Mouse (Mus musculus): ENCODE measurements around the gene Eri2. TPM values are rescaled to one million over a fixed set of nuclear protein-coding genes. Genes with fewer than 3 reads are reported as not detected.

The Eri2 gene
- polyA plus RNA-seq, 1 experiment from 2014 or later, result 15.1 TPM

- peak; percentile 47 for ATAC-seq
- H3K9me3 ChIP-seq (ENCODE audit: control insufficient read depth, low read length), result no peaks in the 10 kb centered on the region
- H3K4me1 ChIP-seq (ENCODE audit: control insufficient read depth, insufficient read depth, low read length), result peaks cover 5% of the 10 kb centered on the region; the same call in 1 of the 2 replicates
- H3K4me2 ChIP-seq (ENCODE audit: low read depth, low read length), result peak overlapping the region; percentile 85
- H3K36me3 ChIP-seq (ENCODE audit: control insufficient read depth, insufficient read depth, low read length), result peaks cover 11% of the 10 kb centered on the region
- no peak overlapping the region for H3K27ac ChIP-seq (ENCODE audit: low read length)
- H3K9ac ChIP-seq (ENCODE audit: low read depth, low read length), result peak overlapping the region; percentile 87
- peak overlapping the region; percentile 95 for H3K4me3 ChIP-seq (ENCODE audit: low read length)
- no peaks in the 10 kb centered on the region for H3K27me3 ChIP-seq (replicated peaks; ENCODE audit: control insufficient read depth, insufficient read depth, low read length)
- WGBS, result 10% methylated on average over 8 of the region's 8 CpGs
These were observed 72.9 kb downstream of the Eri2 start for GRCm38 (mm10) chr7:119720947-119721310.

DNA sequence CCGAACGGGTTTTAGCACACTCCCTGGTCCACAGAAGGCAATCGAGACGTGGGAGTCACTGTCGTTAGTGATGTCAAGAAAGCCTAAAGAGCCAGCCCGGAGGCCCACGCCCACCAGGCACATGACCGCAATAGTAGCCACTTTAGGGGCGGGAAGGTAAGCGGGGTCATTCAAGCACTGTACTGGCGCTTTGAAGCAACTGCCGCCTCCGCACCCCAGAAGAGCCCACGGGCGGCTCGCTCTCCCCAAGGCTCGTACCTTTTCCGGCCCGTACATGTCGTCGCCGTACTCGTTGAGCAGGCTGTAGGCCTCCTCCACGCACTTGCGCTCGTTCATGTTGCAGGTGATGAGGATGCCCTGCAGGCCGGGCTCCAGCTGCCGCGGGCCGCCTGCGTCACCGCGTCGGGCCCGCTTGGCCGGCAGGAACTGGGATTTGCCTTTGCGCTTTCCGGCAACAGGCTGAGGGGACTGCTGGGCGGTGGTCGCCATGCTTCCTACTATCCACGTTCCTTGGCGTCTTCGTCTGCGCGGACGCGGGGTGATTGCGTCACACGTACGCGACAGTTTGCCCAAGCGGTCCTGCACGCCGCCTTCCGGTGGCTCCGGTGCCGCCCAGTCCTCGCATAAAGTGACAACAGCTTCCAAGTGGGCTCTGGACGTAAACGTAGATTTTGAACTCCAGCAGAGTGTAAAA lies 73.5 kb downstream of the Eri2 start, which contains the start of gene Thumpd1:
Thumpd1 (minus strand) TSS at position 546 of the 694 bp plus-strand sequence.
- Histone ChIP-seq H3K27ac (ENCODE audit: low read length) (peak within 1 kb of the TSS; percentile 68), H3K9me3 (ENCODE audit: control insufficient read depth, low read length) (no peaks in the 10 kb centered on the region), H3K36me3 (ENCODE audit: control insufficient read depth, insufficient read depth, low read length) (peaks cover 12% of the 10 kb centered on the region), H3K27me3 (replicated peaks; ENCODE audit: control insufficient read depth, insufficient read depth, low read length) (no peaks in the 10 kb centered on the region), H3K4me1 (ENCODE audit: control insufficient read depth, insufficient read depth, low read length) (peaks cover 5% of the 10 kb centered on the region; the same call in 1 of the 2 replicates), H3K4me3 (ENCODE audit: low read length) (peak within 1 kb of the TSS; percentile 95), H3K4me2 (ENCODE audit: low read depth, low read length) (peak within 1 kb of the TSS; percentile 85), H3K9ac (ENCODE audit: low read depth, low read length) (peak within 1 kb of the TSS; percentile 87)
- ATAC-seq, result peak; percentile 96
- under 1% methylated on average over 60 of the region's 60 CpGs for WGBS

Other genes with a start within 250 kb of the Eri2 start
- not detected in 2 replicates for gene Acsm2, start 239.7 kb downstream of the Eri2 start, polyA plus RNA-seq (2015; fragmentation: Nextera tagmentation; extraction: Ambion mirVana)
- gene Acsm1, start 187.0 kb downstream of the Eri2 start, polyA plus RNA-seq (2015; fragmentation: Nextera tagmentation; extraction: Ambion mirVana), result 0.09 and 0.10 TPM in 2 replicates
- gene Acsm4, start 104.0 kb downstream of the Eri2 start, polyA plus RNA-seq (2015; fragmentation: Nextera tagmentation; extraction: Ambion mirVana), result not detected in 2 replicates
- 53.8 and 56.4 TPM in 2 replicates for gene Thumpd1, start 73.3 kb downstream of the Eri2 start, polyA plus RNA-seq (2015; fragmentation: Nextera tagmentation; extraction: Ambion mirVana)
- 7.2 and 8.3 TPM in 2 replicates for gene Acsm3, start 33.1 kb downstream of the Eri2 start, polyA plus RNA-seq (2015; fragmentation: Nextera tagmentation; extraction: Ambion mirVana)
- gene Rexo5, start 52 bp downstream of the Eri2 start, polyA plus RNA-seq (2015; fragmentation: Nextera tagmentation; extraction: Ambion mirVana), result 15.8 and 17.2 TPM in 2 replicates
- 10.3 and 10.7 TPM in 2 replicates for gene Lyrm1, start 101.8 kb upstream of the Eri2 start, polyA plus RNA-seq (2015; fragmentation: Nextera tagmentation; extraction: Ambion mirVana)
- gene Dcun1d3, start 102.2 kb upstream of the Eri2 start, polyA plus RNA-seq (2015; fragmentation: Nextera tagmentation; extraction: Ambion mirVana), result 13.1 and 13.9 TPM in 2 replicates